In genomic region chr16:46036261-46036660, GRCm38 (mm10) we compare ENCODE assay signal across 19 mouse cellular contexts. TPM values are rescaled to one million over a fixed set of nuclear protein-coding genes. Genes with fewer than 3 reads are reported as not detected.
DNase-seq lines count a peak whose midpoint lies in the region; ATAC-seq lines count a peak whose summit lies in the region.
"Had no signal": no experiment of that assay in that cellular context is flagged by ENCODE, and none has a peak within 500 bp of the region (broad histone marks: within the 10 kb centered on the region; RNA-seq: fewer than 3 reads in every experiment).

No protein-coding gene starts in this region.

- peak; percentile 33 for DNase-seq in embryo, embryonic 10.5 days (ENCODE audit: low spot score)
- no peak for DNase-seq in embryo, embryonic 10 days (ENCODE audit: low spot score)
- no peak for DNase-seq in frontal cortex, postnatal 14 days (ENCODE audit: low spot score in 2 of 2)
- DNase-seq in left cerebral cortex, postnatal 25 days (ENCODE audit: low spot score in 2 of 2) = peak; percentile 6 to 16
- no peak for DNase-seq in left cerebral cortex, adult 18-20 months (ENCODE audit: low spot score in 2 of 2)
- peak; percentile 47 for DNase-seq in brain, adult 2 months (ENCODE audit: low read depth, low spot score)
- no peak for DNase-seq in spleen, postnatal 10 days (ENCODE audit: low spot score in 2 of 2)
- DNase-seq: adrenal gland, adult 8-10 months; adrenal gland, postnatal 36 days; B cell, adult 2 months; cerebellum, adult 11-12 months; cerebellum, adult 9-10 months; cerebellum, postnatal 36 days; gastrocnemius, adult 2 months; gastrocnemius, postnatal 25 days had no signal

- intact Hi-C loops in left cerebral cortex, postnatal 25 days (cut with DNase I) = no loop called here

- 0 out of 2 replicates have a peak, but pooled peaks have one; percentile 47 for ATAC-seq in frontal cortex, adult (ENCODE audit: low TSS enrichment)
- ATAC-seq: CD4-positive, CD25-positive, alpha-beta regulatory T cell, adult 4 months; forebrain, embryonic 14.5 days; intestine, embryonic 15.5 days had no signal

RNA-seq across cellular contexts. Expression of gene Plcxd2, which starts 26.2 kb away (rescaled TPM):
- total RNA-seq in left cerebral cortex, postnatal 25 days (2021) = 10 to 100 TPM; 91.5 to 91.9 TPM
- 10 to 100 TPM; 71.3 to 82.2 TPM for total RNA-seq in left cerebral cortex, adult 18-20 months (2021)

Comparison
In these comparisons a context has a peak if more than half of its experiments do, and no peak if none do; other contexts are left out.
1. DNase-seq: peak in embryo, embryonic 10.5 days (single experiment), left cerebral cortex, postnatal 25 days (2 of 2) and brain, adult 2 months (single experiment); none in embryo, embryonic 10 days (single experiment), frontal cortex, postnatal 14 days (0 of 2), left cerebral cortex, adult 18-20 months (0 of 2) and spleen, postnatal 10 days (0 of 2).